Mouse (Mus musculus): ENCODE measurements around the gene Chac1. TPM values are rescaled to one million over a fixed set of nuclear protein-coding genes. Genes with fewer than 3 reads are reported as not detected.

The Chac1 gene
- 6.2 and 8.5 TPM in 2 replicates for polyA plus RNA-seq (2015; fragmentation: Nextera tagmentation; extraction: Ambion mirVana)

GRCm38 (mm10) chr2:119350555-119351486 lies at the start of gene Chac1:
TSS of gene Chac1 (plus strand) at chr2:119351229.
- peak within 1 kb of the TSS; percentile 73 for H3K4me3 ChIP-seq (ENCODE audit: low read depth, low read length)
- peaks cover 18% of the 10 kb centered on the region for H3K27me3 ChIP-seq (ENCODE audit: control insufficient read depth, insufficient read depth, low read depth, low read length)
- H3K9me3 ChIP-seq (replicated peaks; ENCODE audit: control insufficient read depth, low read length) = no peaks in the 10 kb centered on the region
- WGBS (ENCODE audit: insufficient replicate concordance) = 7% methylated on average over 58 of the region's 58 CpGs
- peaks cover 6% of the 10 kb centered on the region for H3K4me1 ChIP-seq (ENCODE audit: control insufficient read depth, low read depth, low read length)
- H3K27ac ChIP-seq (ENCODE audit: low read length) = 0 out of 2 replicates have a peak within 1 kb of the TSS, but pooled peaks have one; percentile 36
- H3K4me2 ChIP-seq (ENCODE audit: low read depth, low read length) = peak within 1 kb of the TSS; percentile 81
- peak within 1 kb of the TSS; percentile 77 for H3K9ac ChIP-seq (ENCODE audit: low read depth, low read length)
- peak; percentile 96 for ATAC-seq (ENCODE audit: low read depth)
- no peaks in the 10 kb centered on the region; the same call in 1 of the 2 replicates for H3K36me3 ChIP-seq (ENCODE audit: control insufficient read depth, insufficient read depth)

- H3K4me1 ChIP-seq (ENCODE audit: control insufficient read depth, low read depth, low read length) = peaks cover 47% of the 10 kb centered on the region
- no peak overlapping the region for H3K4me3 ChIP-seq (ENCODE audit: low read depth, low read length)
- peaks cover 4% of the 10 kb centered on the region; the same call in 1 of the 2 replicates for H3K36me3 ChIP-seq (ENCODE audit: control insufficient read depth, insufficient read depth)
- H3K27me3 ChIP-seq (ENCODE audit: control insufficient read depth, insufficient read depth, low read depth, low read length) = no peaks in the 10 kb centered on the region; the same call in 1 of the 2 replicates
- no peak overlapping the region for H3K9ac ChIP-seq (ENCODE audit: low read depth, low read length)
- WGBS (ENCODE audit: insufficient replicate concordance) = 60% methylated on average over 6 of the region's 6 CpGs
- no peak overlapping the region for H3K4me2 ChIP-seq (ENCODE audit: low read depth, low read length)
- no peak overlapping the region for H3K27ac ChIP-seq (ENCODE audit: low read length)
- no peaks in the 10 kb centered on the region for H3K9me3 ChIP-seq (replicated peaks; ENCODE audit: control insufficient read depth, low read length)
- ATAC-seq (ENCODE audit: low read depth) = no peak
These were observed 48.2 kb upstream of the Chac1 start for GRCm38 (mm10) chr2:119302876-119303275.

GRCm38 (mm10) chr2:119304391-119304790 lies 46.6 kb upstream of the Chac1 start:
- Histone ChIP-seq H3K9me3 (replicated peaks; ENCODE audit: control insufficient read depth, low read length) (no peaks in the 10 kb centered on the region), H3K27ac (ENCODE audit: low read length) (peak overlapping the region; percentile 35; the same call in 1 of the 2 replicates), H3K4me1 (ENCODE audit: control insufficient read depth, low read depth, low read length) (peaks cover 43% of the 10 kb centered on the region), H3K27me3 (ENCODE audit: control insufficient read depth, insufficient read depth, low read depth, low read length) (no peaks in the 10 kb centered on the region; the same call in 1 of the 2 replicates), H3K9ac (ENCODE audit: low read depth, low read length) (no peak overlapping the region), H3K4me3 (ENCODE audit: low read depth, low read length) (no peak overlapping the region), H3K4me2 (ENCODE audit: low read depth, low read length) (no peak overlapping the region), H3K36me3 (ENCODE audit: control insufficient read depth, insufficient read depth) (no peaks in the 10 kb centered on the region; the same call in 1 of the 2 replicates)
- ATAC-seq (ENCODE audit: low read depth) = peak; percentile 28
- WGBS (ENCODE audit: insufficient replicate concordance) = 21% methylated on average over 3 of the region's 3 CpGs

- no peak overlapping the region for H3K4me2 ChIP-seq (ENCODE audit: low read depth, low read length)
- H3K4me3 ChIP-seq (ENCODE audit: low read depth, low read length) = no peak overlapping the region
- H3K36me3 ChIP-seq (ENCODE audit: control insufficient read depth, insufficient read depth) = no peaks in the 10 kb centered on the region
- 34% methylated on average over 3 of the region's 3 CpGs for WGBS (ENCODE audit: insufficient replicate concordance)
- peak overlapping the region; percentile 31; the same call in 1 of the 2 replicates for H3K9ac ChIP-seq (ENCODE audit: low read depth, low read length)
- H3K4me1 ChIP-seq (ENCODE audit: control insufficient read depth, low read depth, low read length) = peaks cover 39% of the 10 kb centered on the region
- ATAC-seq (ENCODE audit: low read depth) = peak; percentile 13
- H3K9me3 ChIP-seq (replicated peaks; ENCODE audit: control insufficient read depth, low read length) = no peaks in the 10 kb centered on the region
- H3K27ac ChIP-seq (ENCODE audit: low read length) = peak overlapping the region; percentile 49
- no peaks in the 10 kb centered on the region; the same call in 1 of the 2 replicates for H3K27me3 ChIP-seq (ENCODE audit: control insufficient read depth, insufficient read depth, low read depth, low read length)
These were observed 46.2 kb upstream of the Chac1 start for GRCm38 (mm10) chr2:119304798-119305208.

GRCm38 (mm10) chr2:119311544-119311943 lies 39.5 kb upstream of the Chac1 start:
- H3K4me3 ChIP-seq (ENCODE audit: low read depth, low read length) = no peak overlapping the region
- no peak overlapping the region for H3K4me2 ChIP-seq (ENCODE audit: low read depth, low read length)
- H3K27me3 ChIP-seq (ENCODE audit: control insufficient read depth, insufficient read depth, low read depth, low read length) = no peaks in the 10 kb centered on the region
- H3K9ac ChIP-seq (ENCODE audit: low read depth, low read length) = no peak overlapping the region
- no peaks in the 10 kb centered on the region for H3K4me1 ChIP-seq (ENCODE audit: control insufficient read depth, low read depth, low read length)
- ATAC-seq (ENCODE audit: low read depth) = peak; percentile 57; the same call in 1 of the 2 replicates
- WGBS (ENCODE audit: insufficient replicate concordance) = 41% methylated on average over 11 of the region's 12 CpGs
- H3K36me3 ChIP-seq (ENCODE audit: control insufficient read depth, insufficient read depth) = no peaks in the 10 kb centered on the region
- no peaks in the 10 kb centered on the region for H3K9me3 ChIP-seq (replicated peaks; ENCODE audit: control insufficient read depth, low read length)
- no peak overlapping the region for H3K27ac ChIP-seq (ENCODE audit: low read length)

GRCm38 (mm10) chr2:119312380-119312958 lies 38.6 kb upstream of the Chac1 start:
- ATAC-seq (ENCODE audit: low read depth) = no peak
- 57% methylated on average over 2 of the region's 2 CpGs for WGBS (ENCODE audit: insufficient replicate concordance)
- H3K9ac ChIP-seq (ENCODE audit: low read depth, low read length) = no peak overlapping the region

GRCm38 (mm10) chr2:119313780-119314479 lies 37.1 kb upstream of the Chac1 start:
- 43% methylated on average over 10 of the region's 10 CpGs for WGBS (ENCODE audit: insufficient replicate concordance)
- Histone ChIP-seq H3K4me3 (ENCODE audit: low read depth, low read length) (no peak overlapping the region), H3K27me3 (ENCODE audit: control insufficient read depth, insufficient read depth, low read depth, low read length) (no peaks in the 10 kb centered on the region), H3K27ac (ENCODE audit: low read length) (no peak overlapping the region), H3K36me3 (ENCODE audit: control insufficient read depth, insufficient read depth) (no peaks in the 10 kb centered on the region), H3K9me3 (replicated peaks; ENCODE audit: control insufficient read depth, low read length) (no peaks in the 10 kb centered on the region), H3K4me1 (ENCODE audit: control insufficient read depth, low read depth, low read length) (no peaks in the 10 kb centered on the region), H3K4me2 (ENCODE audit: low read depth, low read length) (no peak overlapping the region), H3K9ac (ENCODE audit: low read depth, low read length) (no peak overlapping the region)
- ATAC-seq (ENCODE audit: low read depth) = no peak

More at GRCm38 (mm10) chr2:119312380-119312958, 38.6 kb upstream of the Chac1 start:
- Histone ChIP-seq H3K27me3 (ENCODE audit: control insufficient read depth, insufficient read depth, low read depth, low read length) (no peaks in the 10 kb centered on the region), H3K4me1 (ENCODE audit: control insufficient read depth, low read depth, low read length) (no peaks in the 10 kb centered on the region), H3K36me3 (ENCODE audit: control insufficient read depth, insufficient read depth) (no peaks in the 10 kb centered on the region), H3K27ac (ENCODE audit: low read length) (no peak overlapping the region), H3K9me3 (replicated peaks; ENCODE audit: control insufficient read depth, low read length) (no peaks in the 10 kb centered on the region), H3K4me2 (ENCODE audit: low read depth, low read length) (no peak overlapping the region), H3K4me3 (ENCODE audit: low read depth, low read length) (no peak overlapping the region)

- 69% methylated on average over 12 of the region's 12 CpGs for WGBS (ENCODE audit: insufficient replicate concordance)
- Histone ChIP-seq H3K9me3 (replicated peaks; ENCODE audit: control insufficient read depth, low read length) (no peaks in the 10 kb centered on the region), H3K4me3 (ENCODE audit: low read depth, low read length) (no peak overlapping the region), H3K36me3 (ENCODE audit: control insufficient read depth, insufficient read depth) (no peaks in the 10 kb centered on the region), H3K27ac (ENCODE audit: low read length) (no peak overlapping the region), H3K4me2 (ENCODE audit: low read depth, low read length) (no peak overlapping the region), H3K27me3 (ENCODE audit: control insufficient read depth, insufficient read depth, low read depth, low read length) (no peaks in the 10 kb centered on the region), H3K9ac (ENCODE audit: low read depth, low read length) (no peak overlapping the region), H3K4me1 (ENCODE audit: control insufficient read depth, low read depth, low read length) (no peaks in the 10 kb centered on the region; the same call in 1 of the 2 replicates)
- ATAC-seq (ENCODE audit: low read depth) = no peak
These were observed 36.2 kb upstream of the Chac1 start for GRCm38 (mm10) chr2:119314742-119315310.
